Mouse (Mus musculus) megakaryocyte progenitor cell, adult 5-6 weeks (primary cell): Measurements from ENCODE around the gene Gfm2. TPM values are rescaled to one million over a fixed set of nuclear protein-coding genes. Genes with fewer than 3 reads are reported as not detected.
A peak's percentile ranks its signal among the peaks of the same experiment; 100 is the strongest.
"Not testable (repeated sequence)": the region's sequence is repeated elsewhere in the genome, so short reads cannot be mapped to it uniquely, and the experiment has no call there.

Experiments
- ATAC-seq: replicated peaks from 2 replicates; pipeline ENCODE4 v1.8.0; 2016; ENCODE audit warnings: mild to moderate bottlenecking, moderate TSS enrichment, inconsistent platforms; ENCODE audit not compliant: poor library complexity
- total RNA-seq, 2 experiments: library from RNA; stranded (forward) in 1 of 2; stranded (reverse) in 1 of 2; fragments of 157-497, 149-512 nt in 1 of 2; fragments of 200-1000 nt in 1 of 2; gene quantifications; 2 replicates each; pipeline versions ENCODE4 v1.2.3 to v1.2.4; 2015 to 2017

Gene Gfm2
- total RNA-seq (2015) (14.6 and 15.9 TPM in 2 replicates), total RNA-seq (2017) (20.9 and 35.3 TPM in 2 replicates)

DNA sequence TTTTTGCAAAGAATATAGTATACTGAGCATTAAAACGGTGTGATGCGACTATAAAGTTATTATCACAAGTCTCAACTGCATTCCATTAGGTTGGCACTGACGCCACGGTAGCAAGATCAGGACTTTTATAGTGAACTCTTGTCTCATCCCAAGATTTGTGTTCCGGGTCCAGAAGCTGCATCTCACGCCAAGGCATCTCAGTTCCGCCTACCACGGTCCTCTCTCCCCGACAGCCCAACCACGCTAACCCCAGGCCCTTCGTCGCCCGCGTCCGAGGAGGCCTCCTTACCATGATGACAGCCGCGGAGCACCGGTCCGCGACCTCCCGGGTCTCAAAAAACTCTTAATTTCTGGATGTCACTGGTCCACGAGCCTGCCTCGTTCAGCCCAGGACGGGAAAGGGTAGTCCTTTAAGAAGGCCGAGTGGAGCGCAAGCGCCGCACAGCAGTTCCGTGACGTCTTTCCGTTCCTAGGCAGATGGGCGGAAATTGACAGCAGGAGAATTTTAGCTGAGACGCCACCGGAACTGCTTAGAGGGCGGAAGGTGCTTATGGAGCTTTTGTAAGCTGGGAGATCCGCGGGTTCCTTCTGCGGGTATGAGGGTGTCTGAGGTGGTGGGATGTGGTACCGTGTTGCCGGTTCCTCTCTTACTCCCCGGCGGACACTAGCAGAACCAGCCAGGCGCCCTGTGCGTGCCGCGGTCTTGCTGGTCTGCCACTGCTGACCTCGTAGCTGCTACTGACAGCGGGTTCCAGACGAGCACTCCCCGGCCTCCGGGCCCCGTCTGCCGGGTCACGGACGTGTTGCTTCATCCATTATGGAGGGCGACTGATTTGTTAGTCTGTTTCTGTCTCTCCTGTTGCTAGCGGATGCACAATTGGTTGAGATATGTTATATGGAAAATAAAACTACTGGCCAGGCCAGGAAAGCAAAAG lies at the start of gene Gfm2, which contains the start of gene Nsa2:
TSS of gene Gfm2 (plus strand) at position 472 of the 935 bp plus-strand sequence.
TSS of gene Nsa2 (minus strand) at position 472 of the 935 bp plus-strand sequence.
- peak; percentile 99 for ATAC-seq

DNA sequence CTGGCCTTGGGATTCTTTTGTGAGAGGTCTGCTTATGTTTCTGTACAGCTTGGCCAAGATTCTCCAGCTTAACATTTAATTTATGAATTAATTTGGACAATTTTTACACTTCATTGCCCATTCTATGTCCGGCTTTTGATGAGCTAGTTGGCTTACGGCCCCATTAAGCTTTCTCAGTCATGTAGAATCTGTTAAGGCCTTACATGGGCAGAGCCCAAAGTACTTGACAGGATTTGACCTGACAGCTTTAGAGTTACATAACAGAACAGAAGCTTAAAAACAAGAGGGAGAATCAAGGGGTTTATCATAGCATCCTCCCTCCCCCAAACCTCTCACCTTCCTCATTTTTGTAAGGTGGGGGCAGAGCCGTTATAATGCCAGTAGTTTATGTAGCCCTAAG lies 49.6 kb upstream of the Gfm2 start:
- no peak for ATAC-seq

DNA sequence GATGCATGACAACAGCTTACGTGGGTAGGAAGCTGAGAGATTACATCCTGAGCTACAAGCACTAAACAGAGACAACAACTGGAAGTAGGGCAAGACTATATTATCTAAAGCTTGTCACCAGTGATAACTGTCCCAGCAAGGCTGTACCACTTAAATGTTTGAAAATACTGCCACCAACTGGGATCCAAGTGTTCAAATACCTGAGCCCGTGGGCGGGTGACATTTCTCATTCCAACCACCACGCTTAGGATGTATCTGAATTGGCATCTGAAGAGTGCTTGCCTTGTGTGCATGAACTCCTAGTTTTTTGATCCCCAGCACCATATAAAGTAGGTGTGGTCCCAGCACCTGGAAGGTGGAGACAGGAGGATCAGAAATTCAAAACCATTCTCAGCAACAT lies 42.0 kb upstream of the Gfm2 start:
- ATAC-seq, result no peak

DNA sequence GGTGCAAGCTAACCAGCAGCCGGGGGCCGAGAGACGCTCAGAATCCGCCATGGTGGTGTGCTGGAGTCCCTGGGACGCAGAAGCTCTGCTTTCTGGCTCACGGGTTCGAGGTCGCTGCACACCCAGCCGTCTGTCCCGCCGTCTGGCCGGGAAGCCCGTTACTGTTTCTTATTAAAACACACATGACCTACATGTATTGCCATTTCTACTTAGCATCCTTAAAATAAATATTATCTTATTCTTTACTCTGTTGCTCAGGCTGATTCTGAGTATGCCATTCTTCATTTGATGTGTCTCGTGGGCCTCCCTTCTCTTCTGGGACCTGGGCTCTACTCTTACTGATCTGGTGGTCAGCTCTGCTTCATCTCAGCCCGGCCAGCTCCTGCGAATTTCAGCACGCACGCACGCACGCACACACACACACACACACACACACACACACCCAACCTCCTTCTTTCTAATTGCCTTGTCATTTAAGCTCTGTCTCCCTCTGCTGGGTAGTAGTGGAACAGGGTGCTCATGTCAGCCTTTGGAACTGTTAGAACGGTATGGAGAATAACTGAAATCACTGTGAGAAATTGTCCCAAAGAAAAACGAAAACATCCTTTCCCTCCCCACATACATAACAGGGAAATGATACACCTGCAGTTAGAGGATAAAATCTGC lies 38.4 kb upstream of the Gfm2 start, which contains the start of gene Gm6169:
TSS of gene Gm6169 (minus strand) at position 51 of the 666 bp plus-strand sequence.
- peak; percentile 99 for ATAC-seq

DNA sequence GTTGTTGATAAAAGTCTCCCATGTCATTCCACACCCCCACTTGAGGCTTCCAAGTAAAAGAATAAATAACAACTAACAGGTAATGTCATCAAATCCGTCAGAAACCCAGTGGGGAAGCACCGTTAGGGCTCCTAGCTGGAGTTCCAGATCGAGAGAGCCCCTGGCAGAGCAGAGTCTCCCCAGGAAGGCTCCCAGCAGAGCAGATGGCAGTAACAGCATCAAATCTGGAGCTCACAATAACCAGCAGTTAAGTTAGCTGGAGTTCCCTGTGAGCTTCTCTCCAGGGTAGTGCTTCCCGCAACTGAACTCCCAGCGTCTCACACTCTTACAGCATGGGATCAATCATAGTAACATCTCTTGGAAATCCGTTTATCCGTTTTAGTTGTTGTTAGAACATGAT lies 32.7 kb upstream of the Gfm2 start:
- no peak for ATAC-seq

DNA sequence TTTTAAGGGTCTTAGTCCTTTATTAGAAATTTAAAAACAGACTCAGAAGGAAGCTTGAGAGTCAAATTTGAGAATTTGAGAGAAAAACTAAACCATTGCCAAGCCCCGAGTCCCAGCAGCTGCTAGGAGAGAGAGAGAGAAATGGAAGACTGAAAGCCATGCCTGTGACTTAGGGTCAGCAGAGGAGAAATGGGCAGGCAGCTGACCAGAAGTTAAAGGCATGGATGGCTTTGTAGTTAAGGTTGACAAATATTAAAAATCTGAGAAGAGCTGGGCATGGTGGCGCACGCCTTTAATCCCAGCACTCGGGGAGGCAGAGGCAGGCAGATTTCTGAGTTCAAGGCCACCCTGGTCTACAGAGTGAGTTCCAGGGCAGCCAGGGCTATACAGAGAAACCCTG lies 30.0 kb upstream of the Gfm2 start:
- ATAC-seq, result not testable (repeated sequence)

DNA sequence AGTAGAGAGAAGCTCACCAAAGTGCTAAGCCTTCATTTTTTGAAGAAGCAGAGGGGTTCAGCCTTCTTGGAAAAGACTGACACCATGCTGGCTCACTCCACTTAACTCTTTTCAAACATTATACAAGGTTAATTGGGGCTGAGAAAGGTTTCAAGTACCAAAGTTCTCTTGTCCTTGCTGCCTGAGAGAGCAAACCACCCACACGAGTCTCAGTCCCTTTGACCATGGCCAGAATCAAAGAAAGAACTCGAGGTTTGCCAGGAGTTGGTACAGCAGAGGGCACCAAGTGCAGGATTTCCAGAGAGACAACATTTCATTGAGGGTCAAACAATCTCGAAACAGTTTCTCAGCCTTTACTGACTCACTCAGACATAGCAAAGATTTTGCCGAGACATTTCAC lies 28.7 kb upstream of the Gfm2 start:
- no peak for ATAC-seq

DNA sequence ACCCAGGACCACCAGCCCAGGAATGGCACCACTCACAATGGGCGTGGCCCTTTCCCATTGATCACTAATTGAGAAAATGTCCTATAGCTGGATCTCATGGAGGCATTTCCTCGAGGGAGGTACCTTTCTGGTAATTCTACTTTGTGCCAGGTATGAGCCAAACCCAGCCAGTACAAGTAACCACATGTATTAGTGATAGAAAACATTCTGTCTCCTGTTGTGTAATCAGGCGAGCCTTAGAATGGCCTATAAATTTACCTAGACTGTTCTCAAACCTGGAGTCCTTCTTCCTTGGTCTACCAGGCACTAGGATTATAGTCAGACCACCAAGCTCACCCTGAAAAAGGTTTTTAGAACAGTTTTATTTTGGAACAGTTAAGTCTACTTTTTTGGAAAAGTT lies 16.4 kb upstream of the Gfm2 start:
- ATAC-seq, result no peak

DNA sequence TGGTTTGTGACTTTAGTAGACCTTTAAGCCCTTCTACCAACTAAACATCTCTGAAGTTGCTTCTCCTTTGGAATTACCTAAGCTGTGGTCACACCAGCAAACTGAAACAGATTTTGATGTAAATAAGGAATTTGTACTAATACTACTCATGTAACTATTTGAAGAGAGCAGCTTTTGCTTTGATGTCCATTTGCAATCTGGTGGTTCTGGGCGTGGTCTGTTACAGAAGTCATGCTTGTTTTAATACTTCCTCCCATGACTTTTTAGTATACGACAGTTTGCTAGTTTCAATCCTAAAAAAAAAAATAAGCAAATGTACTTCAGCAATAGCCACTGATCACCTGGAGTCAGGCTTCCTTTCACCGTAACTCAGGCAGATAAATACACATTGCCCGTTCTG lies 8.1 kb upstream of the Gfm2 start:
- not testable (repeated sequence) for ATAC-seq

DNA sequence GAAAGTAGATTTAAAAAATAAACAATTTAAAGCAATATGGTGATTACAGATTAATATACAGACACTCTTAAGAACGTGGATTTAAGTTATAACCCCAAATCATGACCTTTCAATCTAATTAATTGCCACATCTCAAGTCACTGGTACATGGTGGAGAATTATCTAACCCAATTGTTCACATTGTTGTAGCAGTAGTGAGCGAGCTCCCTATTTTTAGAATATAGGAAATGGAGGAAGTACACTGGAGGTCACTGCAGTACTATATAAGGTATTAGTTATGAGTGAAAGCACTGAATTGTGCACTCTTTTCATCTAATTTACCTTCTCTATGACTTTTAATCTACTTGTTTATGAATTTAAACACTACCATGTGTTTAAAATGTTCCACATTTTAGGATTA lies 7.3 kb upstream of the Gfm2 start:
- not testable (repeated sequence) for ATAC-seq

DNA sequence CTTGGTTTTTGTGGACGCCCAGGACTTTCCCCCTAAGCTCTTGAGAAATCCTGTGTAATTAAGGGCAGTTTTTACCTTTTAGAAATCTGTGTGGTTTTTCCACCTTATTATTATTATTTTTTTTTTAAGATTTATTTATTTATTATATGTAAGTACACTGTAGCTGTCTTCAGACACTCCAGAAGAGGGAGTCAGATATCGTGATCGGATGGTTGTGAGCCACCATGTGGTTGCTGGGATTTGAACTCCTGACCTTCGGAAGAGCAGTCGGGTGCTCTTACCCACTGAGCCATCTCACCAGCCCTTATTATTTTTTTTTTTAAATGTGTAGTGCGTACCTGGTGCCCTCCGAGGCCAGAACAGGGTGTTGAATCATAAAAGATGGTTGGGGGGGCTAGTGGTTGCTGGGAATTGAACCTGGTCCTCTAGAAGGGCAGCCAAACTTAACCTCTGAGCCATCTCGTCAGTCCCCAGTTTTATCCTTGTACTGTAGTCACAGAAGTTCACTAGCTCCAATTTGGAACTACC lies 731 bp downstream of the Gfm2 start:
- not testable (repeated sequence) for ATAC-seq

DNA sequence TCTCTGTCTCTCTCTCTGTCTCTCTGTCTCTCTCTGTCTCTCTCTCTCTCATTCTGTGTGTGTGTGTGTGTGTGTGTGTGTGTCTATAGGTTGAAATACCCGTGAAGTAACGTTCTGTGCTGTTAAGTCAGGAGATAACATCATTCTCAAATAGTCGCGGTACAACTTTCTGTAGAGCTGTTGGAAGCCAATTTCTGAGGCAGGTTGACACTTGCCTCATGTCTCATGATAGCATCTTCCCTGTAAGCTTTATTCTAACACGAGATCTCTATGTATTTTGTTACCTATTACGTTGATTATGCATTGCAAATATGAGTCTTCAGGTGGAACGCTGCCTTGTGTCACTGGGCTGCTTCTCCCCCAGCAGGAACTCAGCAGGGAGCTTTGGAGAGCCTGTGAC lies 4.6 kb downstream of the Gfm2 start:
- ATAC-seq, result no peak

DNA sequence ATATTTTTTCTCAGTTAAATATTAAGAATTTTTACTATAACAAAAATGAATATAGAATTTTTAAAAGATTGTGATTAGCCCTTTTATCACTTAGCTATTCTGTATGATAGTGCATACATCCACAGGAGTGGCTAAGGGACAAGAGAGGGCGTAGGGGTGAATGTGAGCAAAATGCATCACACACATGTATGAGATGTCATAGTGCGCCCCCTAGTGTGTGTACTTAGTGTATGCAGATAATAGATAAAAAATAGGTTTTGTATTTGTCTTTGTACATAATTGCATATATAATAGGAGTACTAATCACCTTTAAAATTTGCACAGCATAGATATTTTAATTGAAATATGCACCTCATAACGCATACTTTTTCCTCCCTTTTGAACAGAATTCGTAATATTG lies 8.1 kb downstream of the Gfm2 start:
- peak; percentile 97 for ATAC-seq

DNA sequence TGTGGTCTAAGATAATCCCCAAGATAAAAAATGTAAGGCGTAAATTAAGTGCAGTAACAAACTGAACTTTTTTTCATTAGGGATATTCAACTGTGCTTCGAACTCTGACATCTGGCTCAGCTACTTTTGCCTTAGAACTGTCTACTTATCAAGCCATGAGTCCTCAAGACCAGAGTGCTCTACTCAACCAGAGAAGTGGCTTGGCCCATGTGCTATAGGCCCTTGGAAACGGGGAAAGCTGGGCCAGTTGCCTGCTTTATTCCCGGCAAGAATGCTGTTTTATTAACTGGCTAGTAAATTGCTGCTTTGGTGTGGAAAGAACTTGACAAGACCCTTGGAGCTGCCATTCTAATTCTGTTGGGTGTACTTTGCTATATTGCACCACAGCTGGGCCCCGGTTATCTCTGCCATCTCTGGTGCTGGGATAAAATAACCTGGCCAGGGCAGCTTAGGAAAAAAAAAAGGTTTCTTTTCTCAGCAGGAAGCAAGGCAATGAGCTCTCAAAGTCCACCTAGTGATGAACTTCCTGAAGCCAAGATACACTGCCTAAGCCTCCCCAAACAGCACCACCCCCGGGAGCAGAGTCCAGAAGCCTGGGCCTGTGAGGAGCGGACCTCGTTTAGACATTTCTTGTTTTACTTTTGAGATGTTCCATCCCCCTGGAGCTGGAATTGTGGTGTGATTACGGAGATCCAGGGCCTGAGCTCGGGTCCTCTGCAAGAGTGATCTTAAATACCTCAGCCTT lies 38.0 kb downstream of the Gfm2 start:
- ATAC-seq, result no peak

DNA sequence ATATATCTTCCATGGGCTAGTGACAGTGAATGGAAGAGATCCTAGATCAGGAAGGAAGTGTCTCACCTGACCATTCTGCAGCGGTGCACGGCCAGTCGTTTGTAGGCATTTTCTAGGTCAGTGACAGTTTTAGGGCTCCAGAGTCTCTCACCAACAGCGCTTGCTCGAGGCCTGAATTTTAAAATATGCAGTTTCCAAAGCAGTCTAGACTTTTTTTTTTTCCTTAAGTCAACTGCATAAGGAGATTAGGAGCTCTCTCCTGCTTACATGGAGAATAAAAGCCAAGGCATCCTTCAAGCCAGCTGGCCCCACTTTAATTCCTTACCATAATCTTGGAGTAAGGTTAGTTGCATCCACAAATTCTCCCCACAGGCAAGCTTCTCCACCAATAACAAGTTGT lies 39.0 kb downstream of the Gfm2 start:
- ATAC-seq, result no peak

DNA sequence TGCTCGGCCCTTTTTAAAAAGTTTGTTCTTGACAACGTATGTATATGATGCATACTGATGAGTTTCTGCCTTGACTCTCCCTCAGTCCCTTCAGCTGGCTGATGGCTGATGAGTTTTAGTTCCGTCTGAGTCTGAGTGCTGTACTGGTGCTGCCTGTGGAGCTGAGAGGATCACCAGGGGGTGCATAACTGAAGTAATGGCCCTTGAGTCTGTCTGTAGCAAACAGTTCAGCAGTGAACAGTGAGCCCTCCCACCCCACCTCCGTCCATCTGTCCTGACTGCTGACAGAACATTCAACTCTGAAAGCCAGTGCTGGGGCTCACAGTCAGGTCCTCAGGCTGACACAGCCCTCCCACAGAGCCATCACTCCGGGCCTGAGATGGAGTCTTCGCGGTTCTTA lies 41.2 kb downstream of the Gfm2 start:
- no peak for ATAC-seq

DNA sequence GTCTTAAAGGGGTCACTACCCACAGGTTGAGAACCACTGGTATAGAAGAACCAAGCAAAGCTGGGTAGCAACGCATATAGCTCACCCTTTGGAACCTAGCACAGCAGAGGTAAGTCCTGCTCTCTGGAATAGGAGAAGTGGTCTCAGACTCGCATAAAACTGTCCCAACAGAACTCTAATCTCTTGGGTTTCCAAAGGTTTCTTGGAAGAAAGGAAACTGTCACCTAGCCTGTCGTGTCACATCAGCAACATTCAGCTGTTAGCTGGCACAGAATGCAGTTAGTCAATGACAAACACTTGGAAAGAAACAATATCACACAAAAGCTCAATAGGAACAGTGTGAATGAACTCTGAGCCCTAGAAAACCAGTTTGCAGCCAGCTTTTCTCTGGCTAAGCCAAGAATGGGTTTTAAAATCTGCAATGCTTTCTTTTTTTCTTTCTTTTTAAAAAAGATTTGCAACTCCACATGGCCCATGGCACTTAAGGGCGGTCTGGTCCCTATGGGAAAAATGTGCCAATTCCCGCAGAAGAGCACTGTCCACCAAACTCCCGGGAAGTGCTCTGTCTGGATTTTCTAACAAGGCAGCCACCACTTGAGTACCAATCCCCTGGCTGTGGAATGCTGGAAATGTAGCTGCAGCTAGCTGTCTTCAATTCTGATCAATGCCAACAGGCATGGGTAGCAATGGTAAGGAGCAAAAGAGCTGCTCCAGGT lies 42.5 kb downstream of the Gfm2 start:
- no peak for ATAC-seq

DNA sequence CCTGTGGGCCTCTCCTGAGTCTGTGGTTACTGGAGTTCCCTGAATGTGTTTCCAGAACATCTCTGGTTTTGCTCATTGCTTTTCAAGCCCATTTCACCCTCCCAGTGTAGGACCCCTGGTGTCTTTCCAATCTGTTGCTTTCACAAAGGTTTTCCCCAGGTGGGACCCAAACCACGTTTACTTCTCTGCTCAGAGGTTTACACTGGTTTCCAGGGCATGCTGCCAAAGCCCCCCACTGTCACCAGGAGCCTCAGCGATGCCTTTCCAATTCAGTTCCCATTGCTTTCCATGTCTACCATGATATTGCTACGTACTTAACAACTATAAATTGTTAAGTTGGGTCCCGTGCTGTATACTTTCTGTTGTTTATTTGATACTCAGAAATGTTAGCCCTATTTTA lies 45.1 kb downstream of the Gfm2 start:
- no peak for ATAC-seq

DNA sequence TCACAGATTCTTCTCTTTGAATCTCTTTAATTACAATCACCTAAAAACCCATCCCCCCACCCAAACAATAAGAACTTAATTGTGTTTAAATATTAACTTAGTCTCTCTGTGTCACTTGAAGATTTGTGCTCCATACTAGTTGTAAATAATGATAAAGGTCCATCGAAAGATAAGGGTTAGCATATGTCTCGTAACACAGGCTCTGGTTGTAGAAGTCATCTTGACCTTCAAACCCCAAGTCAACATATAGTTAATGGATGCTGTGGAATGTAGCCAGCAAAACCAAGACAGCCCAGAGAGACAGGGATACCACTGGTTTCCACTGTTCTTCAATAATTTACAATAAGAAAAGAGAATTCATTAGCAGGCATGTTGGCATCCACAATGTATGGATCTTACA lies 46.4 kb downstream of the Gfm2 start:
- no peak for ATAC-seq

DNA sequence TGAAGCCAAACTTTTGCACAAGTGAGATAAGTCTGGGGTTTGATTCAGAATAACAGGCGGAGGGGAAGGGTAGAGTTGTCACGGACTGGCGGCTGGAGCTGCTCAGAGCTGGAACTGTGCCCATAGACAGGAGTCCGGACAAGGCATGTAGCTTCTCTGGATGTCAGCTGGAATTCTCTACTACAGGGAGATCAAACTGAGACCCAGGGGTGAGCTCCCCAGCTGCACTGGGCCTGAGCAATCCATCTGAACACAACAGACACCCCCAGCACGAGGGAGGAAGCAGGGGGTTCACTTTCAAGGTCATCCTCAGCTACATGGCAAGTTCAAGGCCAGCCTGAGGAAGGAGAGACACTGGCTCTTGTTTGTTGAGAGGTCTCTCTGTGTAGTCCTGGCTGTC lies 46.9 kb downstream of the Gfm2 start:
- ATAC-seq, result no peak
